Mouse (Mus musculus): ENCODE data around the gene Gm36210. TPM values are rescaled to one million over a fixed set of nuclear protein-coding genes. Genes with fewer than 3 reads are reported as not detected.

Gm36210 gene
- total RNA-seq (2023): not detected in 2 replicates

DNA sequence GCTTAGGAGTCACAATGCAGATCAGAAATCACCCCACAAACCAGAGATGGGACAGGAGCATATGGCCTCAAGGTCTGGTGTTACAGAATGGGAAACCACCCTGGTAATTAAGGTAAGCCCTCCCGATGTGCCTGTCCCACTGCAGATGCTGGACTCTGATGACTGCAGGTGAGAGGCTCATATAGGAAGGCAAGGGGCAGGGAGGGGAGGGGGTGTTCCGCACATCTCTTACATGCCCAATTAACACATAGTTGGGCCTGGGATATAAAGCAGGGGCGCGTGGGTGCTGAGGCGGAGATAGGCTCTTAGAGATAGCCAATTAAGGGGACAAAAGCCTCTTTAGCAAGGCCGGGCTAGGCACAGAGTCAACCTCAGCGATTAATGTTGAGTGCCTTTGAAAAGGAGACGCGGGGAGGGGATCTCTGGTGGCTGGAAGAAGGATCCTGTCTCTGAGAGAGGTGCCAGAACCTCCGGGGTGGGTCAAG is at the start of gene Gm36210:
Gene Gm36210, minus strand, starts transcription at position 51 of the 485 bp plus-strand sequence.

DNA sequence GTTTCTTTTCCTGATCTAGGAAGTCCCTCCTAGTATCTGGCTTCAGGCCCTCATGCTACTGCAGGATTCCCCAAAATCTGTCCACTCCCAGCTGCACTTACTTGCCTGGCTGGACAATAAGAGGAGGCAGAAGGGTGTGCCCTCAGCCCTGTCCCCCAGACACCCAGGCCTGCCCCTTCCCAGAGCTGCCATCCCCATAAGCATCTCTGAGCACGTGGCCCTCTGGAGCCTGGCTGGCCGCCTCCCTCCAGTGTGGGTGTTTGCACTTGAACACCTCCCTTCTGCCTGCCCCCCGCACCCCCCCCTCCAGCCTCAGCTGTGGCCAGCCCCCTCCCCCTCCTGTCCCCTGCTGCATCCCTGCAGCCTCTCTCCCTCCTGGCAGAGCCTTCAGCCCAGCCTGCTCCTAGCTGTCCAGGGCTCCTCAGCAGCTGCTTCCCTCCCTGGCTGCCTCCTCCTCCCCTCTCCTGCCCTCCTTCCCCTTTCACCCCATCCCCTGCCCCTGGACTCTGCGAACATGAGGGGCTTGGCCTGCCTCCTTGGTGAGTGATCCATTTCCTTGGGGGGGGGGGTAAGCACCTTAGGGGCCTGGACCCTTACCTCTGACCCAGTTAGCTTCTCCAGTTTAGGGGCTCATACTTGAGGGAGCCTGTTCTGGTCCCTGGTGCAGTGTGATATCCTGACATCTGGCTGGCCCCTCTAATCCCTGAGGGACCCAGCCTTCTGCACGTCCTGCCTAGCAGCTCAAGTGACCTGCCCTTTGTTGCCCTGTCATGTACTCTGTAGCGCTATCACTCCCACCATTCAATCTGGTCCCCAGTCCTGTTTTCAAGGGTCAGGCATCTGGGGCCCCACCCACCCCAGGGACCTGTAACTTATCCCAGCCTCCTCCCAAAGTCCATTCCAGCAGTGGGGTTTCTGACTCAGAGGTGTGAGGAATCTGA is 19.4 kb upstream of the Gm36210 start, which contains the start of gene Ssc5d:
Gene Ssc5d, plus strand, starts transcription at position 345 of the 941 bp plus-strand sequence.

DNA sequence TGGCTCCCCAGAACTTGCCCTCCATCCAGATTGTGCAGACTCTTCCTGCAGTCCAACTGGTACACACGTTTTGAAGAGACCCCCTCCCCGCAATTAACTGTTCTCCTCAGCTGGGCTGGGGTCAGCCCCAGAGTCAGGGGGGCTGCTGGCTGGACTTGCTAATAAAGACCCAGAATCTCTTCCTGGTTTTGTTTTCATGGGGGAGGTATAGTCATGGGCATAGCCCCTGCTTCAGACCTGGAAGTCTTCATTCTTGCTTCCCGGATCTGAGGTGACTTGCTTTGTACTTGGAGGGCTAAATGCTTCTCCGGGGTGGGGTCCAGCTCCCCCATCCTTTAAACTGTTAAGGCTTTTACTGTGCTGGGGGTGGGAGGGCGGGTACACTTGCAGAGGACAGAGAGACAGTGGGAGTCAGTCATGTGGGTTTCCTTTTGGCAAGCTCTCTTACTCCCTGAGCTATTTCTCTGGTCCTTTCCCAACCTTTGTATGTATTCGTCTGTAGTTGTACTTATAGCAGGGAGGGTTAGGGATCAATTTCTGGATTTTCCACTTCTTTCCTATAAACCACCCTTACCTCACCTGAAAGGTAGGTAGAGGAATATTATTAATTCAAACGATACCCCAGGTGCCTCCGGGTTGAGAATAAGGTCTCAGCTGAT is 15.6 kb upstream of the Gm36210 start, which contains the start of gene Nat14:
Gene Nat14, plus strand, starts transcription at position 205 of the 659 bp plus-strand sequence.

DNA sequence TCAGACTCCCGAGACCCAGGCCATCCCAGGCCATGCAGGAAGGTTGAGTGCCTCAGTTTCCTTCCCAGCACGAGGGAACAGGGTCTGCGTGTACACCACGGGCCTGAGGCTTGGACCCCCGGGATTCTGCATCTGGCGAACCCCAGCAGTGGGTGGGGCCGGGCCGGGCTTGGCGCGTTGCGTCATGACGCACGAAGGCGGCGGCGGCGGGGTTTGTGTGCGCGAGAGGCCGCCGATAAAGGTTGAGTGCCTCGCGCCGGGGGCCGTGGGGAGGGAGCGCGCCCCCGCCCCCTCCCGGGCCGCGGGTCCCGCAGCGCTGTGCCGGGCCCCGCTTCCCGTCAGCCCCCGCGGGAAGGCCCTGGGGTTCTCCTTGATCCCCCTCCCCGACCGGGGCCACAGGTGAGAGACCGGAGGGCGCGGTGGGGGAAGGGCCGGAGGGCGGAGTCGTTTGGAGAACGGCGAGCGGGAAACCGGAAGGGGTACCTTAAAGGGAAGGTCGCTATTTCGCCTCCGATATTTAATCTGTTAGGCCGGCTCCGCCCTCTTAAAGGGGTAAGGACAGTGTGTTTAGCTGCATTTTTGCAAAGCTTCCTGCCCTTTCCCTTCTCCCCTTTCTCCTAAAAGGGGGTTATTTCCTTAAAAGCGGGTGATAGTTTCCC is 8.8 kb upstream of the Gm36210 start, which contains the start of gene Zfp628:
Gene Zfp628, plus strand, starts transcription at position 211 of the 659 bp plus-strand sequence.

DNA sequence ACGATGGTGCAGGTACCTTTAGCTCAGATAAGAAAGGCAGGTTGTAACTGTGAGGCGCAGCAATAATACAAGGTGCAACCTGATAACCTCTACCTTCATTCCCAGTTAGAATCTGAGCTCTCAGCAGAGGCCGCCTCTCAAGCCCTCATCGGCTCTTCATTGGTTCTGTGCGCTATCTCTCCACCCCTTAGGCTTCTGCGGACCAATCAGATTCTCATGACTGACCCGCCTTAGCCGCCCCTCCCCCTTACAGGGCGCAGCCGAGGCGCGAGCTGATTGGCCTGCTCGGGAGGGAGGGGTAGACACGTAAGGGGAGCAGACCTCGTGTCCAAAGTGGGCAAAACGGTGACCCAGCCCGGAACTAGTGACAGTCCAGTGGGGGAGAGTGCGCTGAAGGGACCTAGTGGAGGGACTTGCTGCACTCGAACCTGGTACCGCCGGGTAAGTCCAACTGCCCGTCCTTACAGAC is 29.5 kb downstream of the Gm36210 start, which contains the start of gene Isoc2a:
Gene Isoc2a, plus strand, starts transcription at position 401 of the 469 bp plus-strand sequence.

DNA sequence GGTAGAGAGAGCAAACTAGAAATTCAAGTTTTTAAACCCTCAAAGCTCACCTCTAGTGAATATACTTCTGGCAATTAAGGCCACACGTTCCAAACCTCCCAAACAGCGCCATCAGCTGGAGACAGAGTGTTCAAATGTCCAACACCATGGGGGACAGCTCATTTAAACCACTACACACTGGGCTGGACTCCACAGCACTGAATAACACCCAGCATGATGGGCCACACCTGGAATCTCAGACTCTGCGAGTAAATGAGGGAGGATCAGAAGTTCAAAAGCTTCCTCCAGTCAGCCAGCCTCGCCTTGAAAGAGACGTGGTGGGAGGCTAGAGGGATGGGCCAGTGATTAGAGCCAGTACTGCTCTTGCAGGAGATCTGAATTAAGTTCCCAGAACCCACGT is 36.2 kb downstream of the Gm36210 start, which contains the start of gene Isoc2b:
Gene Isoc2b, minus strand, starts transcription at position 126 of the 400 bp plus-strand sequence.

Other genes with a start within 250 kb of the Gm36210 start
- gene Ppp6r1, start 247.5 kb downstream of the Gm36210 start, total RNA-seq (2023): 161 and 201 TPM in 2 replicates
- gene Hspbp1, start 221.4 kb downstream of the Gm36210 start, total RNA-seq (2023): 14.1 and 21.6 TPM in 2 replicates
- not detected in 2 replicates for gene Brsk1, start 215.9 kb downstream of the Gm36210 start, total RNA-seq (2023)
- 8.8 and 12.9 TPM in 2 replicates for gene Tmem150b, start 181.3 kb downstream of the Gm36210 start, total RNA-seq (2023)
- gene Kmt5c, start 166.4 kb downstream of the Gm36210 start, total RNA-seq (2023): 70.4 and 103 TPM in 2 replicates
- gene Cox6b2, start 153.4 kb downstream of the Gm36210 start, total RNA-seq (2023): 11.2 and 13.4 TPM in 2 replicates
- gene Fam71e2, start 135.2 kb downstream of the Gm36210 start, total RNA-seq (2023): not detected in 2 replicates
- gene Il11, start 123.7 kb downstream of the Gm36210 start, total RNA-seq (2023): not detected in 2 replicates
- gene Tmem190, start 123.6 kb downstream of the Gm36210 start, total RNA-seq (2023): not detected in 2 replicates
- gene Tmem238, start 116.9 kb downstream of the Gm36210 start, total RNA-seq (2023): 0.95 and 2.3 TPM in 2 replicates
- gene Rpl28, start 113.6 kb downstream of the Gm36210 start, total RNA-seq (2023): 636 and 649 TPM in 2 replicates
- 188 and 216 TPM in 2 replicates for gene Ube2s, start 93.9 kb downstream of the Gm36210 start, total RNA-seq (2023)
- 1.0 TPM in 1 of 2 replicates, not detected in the other for gene Shisa7, start 61.8 kb downstream of the Gm36210 start, total RNA-seq (2023)
- 4.1 and 4.4 TPM in 2 replicates for gene Isoc2b, start 36.3 kb downstream of the Gm36210 start, total RNA-seq (2023)
- gene Isoc2a, start 29.4 kb downstream of the Gm36210 start, total RNA-seq (2023): 6.0 and 6.2 TPM in 2 replicates
- 13.2 and 16.2 TPM in 2 replicates for gene Zfp628, start 8.7 kb upstream of the Gm36210 start, total RNA-seq (2023)
- 1.7 and 1.9 TPM in 2 replicates for gene Nat14, start 15.5 kb upstream of the Gm36210 start, total RNA-seq (2023)
- gene Ssc5d, start 19.3 kb upstream of the Gm36210 start, total RNA-seq (2023): 0.44 TPM in 1 of 2 replicates, not detected in the other
- not detected in 2 replicates for gene Sbk2, start 57.9 kb upstream of the Gm36210 start, total RNA-seq (2023)
- gene Sbk3, start 64.7 kb upstream of the Gm36210 start, total RNA-seq (2023): not detected in 2 replicates
- 3.4 and 6.0 TPM in 2 replicates for gene Zfp579, start 89.6 kb upstream of the Gm36210 start, total RNA-seq (2023)
- gene Zfp524, start 107.9 kb upstream of the Gm36210 start, total RNA-seq (2023): 11.9 and 12.6 TPM in 2 replicates
- 26.5 and 31.4 TPM in 2 replicates for gene Fiz1, start 108.2 kb upstream of the Gm36210 start, total RNA-seq (2023)
- gene Gm44973, start 109.0 kb upstream of the Gm36210 start, total RNA-seq (2023): not detected in 2 replicates
- 38.0 and 47.1 TPM in 2 replicates for gene Zfp865, start 113.9 kb upstream of the Gm36210 start, total RNA-seq (2023)
- 0.29 and 0.98 TPM in 2 replicates for gene Ccdc106, start 114.0 kb upstream of the Gm36210 start, total RNA-seq (2023)
- 0.98 TPM in 1 of 2 replicates, not detected in the other for gene 4632433K11Rik, start 127.6 kb upstream of the Gm36210 start, total RNA-seq (2023)
- gene Zfp784, start 131.9 kb upstream of the Gm36210 start, total RNA-seq (2023): 2.0 and 2.2 TPM in 2 replicates
- gene Zfp580, start 145.0 kb upstream of the Gm36210 start, total RNA-seq (2023): 0.98 and 1.2 TPM in 2 replicates
- gene U2af2, start 155.6 kb upstream of the Gm36210 start, total RNA-seq (2023): 219 and 291 TPM in 2 replicates
- 143 and 147 TPM in 2 replicates for gene Epn1, start 173.7 kb upstream of the Gm36210 start, total RNA-seq (2023)
- gene Rfpl4, start 210.4 kb upstream of the Gm36210 start, total RNA-seq (2023): not detected in 2 replicates
- 0.41 TPM in 1 of 2 replicates, not detected in the other for gene Rasl2-9, start 219.4 kb upstream of the Gm36210 start, total RNA-seq (2023)
- not detected in 2 replicates for gene Vmn1r55, start 243.2 kb upstream of the Gm36210 start, total RNA-seq (2023)

Data from neutrophil, adult 65 days (primary cell).